Mouse (Mus musculus) retina, postnatal 7 days (tissue): Measurements from ENCODE around the gene Mon1b.
A peak's percentile ranks its signal among the peaks of the same experiment; 100 is the strongest.

Experiments
- DNase-seq: peaks from one replicate; pipeline ENCODE4 v3.0.0-alpha.2; 2012; ENCODE audit warnings: low read depth, low spot score

Mon1b gene

DNA sequence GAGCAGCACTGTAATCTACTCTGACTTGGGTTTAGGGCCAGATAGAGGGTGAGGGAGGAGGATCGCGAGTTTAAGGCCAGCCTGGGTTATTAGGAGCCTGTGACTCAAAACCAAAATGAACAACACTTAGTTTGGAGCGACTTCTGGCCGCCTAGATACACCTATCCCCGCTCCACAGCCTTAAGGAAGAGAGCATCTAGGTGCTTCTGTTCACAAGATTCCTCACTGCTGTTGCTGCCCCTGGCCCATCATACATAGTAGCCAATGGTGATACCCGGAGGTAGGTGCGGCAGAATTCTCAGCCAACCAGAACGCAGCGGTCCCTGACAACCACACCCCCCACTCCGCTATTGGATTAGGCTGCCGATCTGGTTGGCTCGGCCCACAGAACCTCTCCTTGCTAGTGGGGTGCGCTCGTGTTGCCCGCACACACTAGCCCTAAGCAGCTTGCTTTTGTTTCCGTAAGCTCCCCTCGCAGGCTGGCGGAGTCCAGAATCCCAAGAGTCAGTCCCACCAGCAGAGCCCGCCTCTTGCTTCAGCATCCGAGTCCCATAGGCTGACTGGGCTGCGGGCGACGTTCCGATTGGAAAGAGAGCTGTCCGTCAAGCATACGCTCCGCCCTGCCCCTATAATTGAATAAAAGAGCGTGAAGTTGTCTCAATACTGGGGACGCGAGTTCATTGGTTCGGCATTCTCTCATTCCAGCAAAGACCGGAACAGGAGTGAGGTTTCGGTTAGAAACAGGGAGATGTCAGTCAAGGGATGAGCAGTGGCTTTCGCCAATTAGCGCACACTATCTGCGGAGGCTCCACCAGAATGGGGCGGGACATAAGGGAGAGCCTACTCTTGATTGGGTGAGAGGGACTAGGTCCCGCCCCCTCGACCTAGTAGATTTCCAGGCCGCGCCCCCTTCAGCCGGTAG lies at the start of gene Mon1b:
Gene Mon1b, plus strand, starts transcription at position 918 of the 922 bp plus-strand sequence.
- DNase-seq, result peak; percentile 96

GRCm38 (mm10) chr8:113598401-113598800 lies 37.0 kb upstream of the Mon1b start:
- DNase-seq, result no peak

DNA sequence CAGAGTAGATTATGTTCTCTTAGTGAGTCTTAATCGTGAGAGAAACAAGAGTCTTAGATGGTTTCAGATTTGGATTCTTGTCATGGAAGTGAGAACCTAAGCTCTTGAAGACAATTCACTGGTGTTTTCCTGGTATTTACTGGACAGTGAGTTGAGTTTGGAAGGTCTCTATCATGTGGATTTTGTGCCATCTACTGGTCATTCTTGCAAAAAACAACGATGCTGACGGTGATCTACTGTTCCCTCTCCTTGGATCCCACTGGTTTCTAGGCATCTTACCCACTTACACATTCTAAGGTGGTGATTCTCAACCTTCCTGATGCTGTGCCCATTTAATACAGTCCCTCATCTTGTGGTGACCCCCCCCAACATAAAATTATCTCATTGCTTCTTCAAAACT lies 2.8 kb upstream of the Mon1b start:
- peak; percentile 57 for DNase-seq

GRCm38 (mm10) chr8:113634161-113634560 lies 1.2 kb upstream of the Mon1b start:
- no peak for DNase-seq

- DNase-seq, result no peak
Measured at GRCm38 (mm10) chr8:113635592-113636279, 349 bp downstream of the Mon1b start.

- DNase-seq, result no peak
Measured at GRCm38 (mm10) chr8:113636280-113636628, 867 bp downstream of the Mon1b start.

DNA sequence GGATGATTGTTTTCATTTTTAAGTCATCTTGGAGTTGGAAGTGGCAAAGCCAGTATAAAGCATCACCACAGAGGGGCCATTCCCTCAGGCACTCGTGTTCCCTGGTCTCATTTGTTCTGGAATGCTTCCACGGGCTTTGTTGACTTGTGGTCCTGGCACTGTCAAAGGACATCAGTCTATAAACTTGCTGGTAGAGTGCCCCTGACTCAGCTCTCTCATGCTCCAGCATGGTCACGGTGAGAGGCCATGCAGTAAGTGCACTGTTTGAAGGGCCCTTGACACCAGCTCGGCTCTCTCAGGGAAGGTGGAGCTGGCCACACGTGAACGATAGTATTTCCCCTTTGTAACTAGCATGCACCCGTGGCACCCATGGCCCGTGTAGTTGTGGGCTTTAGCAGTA lies 5.0 kb downstream of the Mon1b start:
- DNase-seq, result no peak

- DNase-seq, result no peak
Measured at GRCm38 (mm10) chr8:113642926-113643325, 7.5 kb downstream of the Mon1b start, which contains the start of gene Syce1l. Gene Syce1l (plus strand): TSS chr8:113643213.

GRCm38 (mm10) chr8:113643479-113644210 lies 8.3 kb downstream of the Mon1b start:
- DNase-seq, result no peak

DNA sequence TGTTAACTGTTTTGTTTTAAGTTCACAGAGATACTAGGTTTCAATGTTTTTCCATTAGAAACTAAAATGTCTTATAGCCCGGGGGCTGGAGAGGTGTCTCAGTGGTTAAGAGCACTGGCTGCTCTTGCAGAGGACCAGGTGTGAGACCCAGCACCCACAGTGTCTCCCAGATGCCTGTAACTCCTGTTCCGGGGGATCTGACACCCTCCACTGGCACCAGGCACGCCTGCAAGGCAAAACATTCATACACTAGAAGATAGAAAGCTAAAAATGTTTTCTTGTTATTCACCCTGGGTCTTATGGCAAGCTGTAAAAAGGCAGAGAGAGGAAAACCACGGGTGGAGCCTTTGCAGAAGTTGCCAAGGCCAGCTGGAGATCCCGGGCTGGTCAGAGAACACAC lies 9.8 kb downstream of the Mon1b start:
- no peak for DNase-seq

DNA sequence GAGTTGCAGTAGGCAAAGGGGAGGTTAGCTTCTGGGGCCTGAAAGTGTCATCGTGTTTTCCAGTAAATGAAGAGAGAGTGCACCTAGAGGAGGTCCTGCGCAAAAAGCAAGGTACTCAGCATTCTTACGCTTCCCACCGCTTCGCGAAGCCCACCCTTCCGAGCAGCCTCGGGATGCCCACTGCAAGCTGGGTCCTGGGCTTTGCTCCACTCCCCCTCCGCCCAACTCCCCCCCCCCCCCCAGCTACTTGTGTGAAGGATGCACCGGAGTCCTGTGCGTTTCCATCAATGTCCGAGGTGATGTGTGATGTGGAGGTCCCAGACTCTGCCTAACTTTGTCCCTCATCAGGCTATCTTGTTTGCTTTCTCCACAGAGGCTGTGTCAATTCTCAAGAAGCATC lies 17.1 kb downstream of the Mon1b start:
- no peak for DNase-seq

DNA sequence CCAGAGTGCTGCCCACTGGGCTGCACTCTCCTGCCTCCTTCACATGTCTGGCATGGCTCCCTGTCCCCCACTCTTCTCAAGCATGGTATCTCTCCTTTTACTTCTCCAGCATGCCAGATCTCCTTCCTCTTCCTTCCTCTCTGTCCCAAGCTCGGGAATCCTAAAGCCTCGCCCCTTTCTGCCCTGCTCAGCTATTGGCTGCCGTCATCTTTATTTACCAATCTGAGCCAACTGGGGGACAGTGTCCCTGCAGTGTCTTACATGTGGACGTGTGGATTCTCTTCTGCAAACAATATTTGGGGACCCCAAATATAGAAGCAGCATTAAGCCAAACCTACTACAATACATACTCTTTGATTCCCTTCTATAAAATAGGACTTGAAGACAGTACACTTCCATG lies 17.8 kb downstream of the Mon1b start:
- DNase-seq, result no peak

DNA sequence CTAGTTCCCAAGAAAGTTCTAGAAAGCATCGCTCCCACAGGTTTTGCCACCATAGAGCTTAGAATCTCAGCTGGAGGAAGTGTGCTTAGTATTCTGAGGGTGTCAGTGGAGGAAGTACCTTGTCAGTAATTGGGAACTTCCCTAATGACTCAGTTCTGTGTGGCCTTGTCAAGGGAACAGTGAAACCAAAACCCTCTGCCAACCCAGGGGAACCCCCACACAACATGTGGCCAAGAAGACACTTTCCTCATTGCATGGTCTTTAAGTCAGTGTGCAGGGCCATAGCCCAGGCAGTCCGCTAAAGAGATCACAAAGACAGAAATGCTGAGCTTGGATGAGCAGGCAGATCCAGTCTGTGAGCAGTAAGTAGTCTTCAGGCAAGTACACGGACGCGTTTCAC lies 20.8 kb downstream of the Mon1b start:
- no peak for DNase-seq

DNA sequence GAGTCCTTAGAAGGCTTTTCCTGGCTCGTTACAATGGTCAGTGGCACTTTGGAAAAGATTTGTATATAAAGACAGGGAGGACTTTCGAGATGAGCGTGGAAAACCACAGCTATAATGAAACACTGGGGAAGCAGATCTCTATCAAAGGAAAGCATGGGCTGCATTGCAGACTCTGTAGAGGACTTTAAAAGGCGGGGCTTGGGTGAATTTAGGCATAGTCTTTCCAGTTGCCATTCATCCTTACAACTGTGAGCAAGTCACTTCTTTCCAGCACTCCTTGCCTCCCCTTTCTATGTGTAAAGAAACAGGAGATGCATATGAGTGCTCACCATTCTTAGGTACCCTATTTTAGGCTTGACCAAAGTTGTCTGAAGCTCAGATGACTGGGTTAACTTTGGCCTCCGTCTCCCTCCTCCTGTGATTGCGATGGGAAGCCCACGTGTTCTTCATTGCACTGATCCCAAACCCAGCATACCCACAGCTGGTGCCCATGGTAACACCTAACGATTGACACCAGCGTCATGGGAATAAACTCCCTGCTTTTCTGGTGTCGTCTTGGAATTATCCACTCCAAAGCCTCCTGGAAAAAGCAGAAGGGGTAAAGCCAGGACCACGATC lies 21.4 kb downstream of the Mon1b start:
- DNase-seq, result no peak

GRCm38 (mm10) chr8:113660128-113660527 lies 24.7 kb downstream of the Mon1b start:
- DNase-seq, result no peak

GRCm38 (mm10) chr8:113664544-113664943 lies 29.2 kb downstream of the Mon1b start:
- DNase-seq, result peak; percentile 77

- DNase-seq, result no peak
Measured at GRCm38 (mm10) chr8:113665036-113665435, 29.6 kb downstream of the Mon1b start.

DNA sequence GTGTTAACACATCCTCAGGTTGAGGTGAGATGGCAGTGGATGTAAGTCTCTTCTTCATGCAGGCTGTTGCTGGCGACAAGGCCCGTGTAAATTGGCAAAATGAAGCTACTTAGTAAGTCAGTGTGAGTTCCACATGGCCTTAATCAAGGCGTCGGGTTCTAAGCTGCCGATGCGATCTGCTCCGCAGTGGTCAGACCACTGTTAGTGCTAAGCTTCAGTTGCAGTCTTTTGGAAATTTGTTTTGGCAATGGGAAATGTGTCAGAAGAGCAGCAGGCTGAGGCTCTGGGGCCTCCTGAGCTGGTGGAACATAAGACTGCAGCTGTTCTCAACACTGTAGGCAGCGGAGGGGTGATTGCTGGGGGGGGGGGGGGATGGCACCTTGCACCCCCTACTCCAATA lies 30.6 kb downstream of the Mon1b start:
- no peak for DNase-seq

DNA sequence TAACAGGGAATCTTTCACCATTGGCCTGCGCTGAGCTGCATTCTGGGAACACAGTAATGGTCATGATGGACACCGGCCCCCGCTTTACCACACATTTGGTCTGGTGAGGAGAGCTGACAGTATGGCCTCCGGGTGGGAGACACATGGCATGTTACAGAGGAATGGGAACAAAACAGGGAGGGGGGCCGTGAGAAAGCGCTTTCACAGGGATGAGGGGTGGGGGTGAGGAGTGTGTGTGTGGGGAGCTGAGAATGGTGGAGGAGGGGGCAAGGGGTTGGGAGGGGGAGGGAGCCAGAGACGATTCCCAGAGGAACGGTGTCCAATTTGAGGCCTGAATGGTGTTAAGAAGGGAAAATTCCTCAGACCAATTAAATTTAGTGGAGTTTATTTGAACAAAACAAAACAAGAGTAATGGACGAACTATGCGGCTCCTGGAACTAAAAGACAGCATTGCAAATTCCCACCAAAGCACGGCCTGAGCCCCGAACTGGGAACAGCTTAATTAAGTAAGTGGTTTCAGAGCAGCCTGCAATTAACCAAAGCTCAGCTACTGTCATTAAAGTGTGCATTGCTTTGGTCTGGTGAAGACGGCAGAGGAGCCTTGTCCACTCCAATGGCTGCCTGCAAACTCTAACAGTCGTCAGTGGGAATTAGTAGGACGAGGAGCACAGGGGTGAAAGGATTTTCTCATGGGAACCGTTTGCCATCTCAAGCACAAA lies 31.5 kb downstream of the Mon1b start:
- DNase-seq, result no peak

GRCm38 (mm10) chr8:113669924-113670323 lies 34.5 kb downstream of the Mon1b start:
- no peak for DNase-seq

GRCm38 (mm10) chr8:113672599-113673255 lies 37.3 kb downstream of the Mon1b start:
- DNase-seq, result peak; percentile 20
